Mouse (Mus musculus): ENCODE measurements at regions not wholly inside any gene's neighbourhood (a gene's known extent, or its start where the extent isn't known, plus 50 kb on each side); places are given as distances from the start of the nearest gene placed in this dataset.
"Not testable (repeated sequence)": the region's sequence is repeated elsewhere in the genome, so short reads cannot be mapped to it uniquely, and the experiment has no call there.

GRCm38 (mm10) chr15:16909396-16909795, 180.8 kb downstream of the Cdh9 start:
- no peaks in the 10 kb centered on the region for H3K4me1 ChIP-seq
- ATAC-seq (ENCODE audit: low FRiP score) = no peak
- WGBS = 50% methylated on average over 1 of the region's 1 CpGs
- H3K36me3 ChIP-seq (replicated peaks) = no peaks in the 10 kb centered on the region
- no peaks in the 10 kb centered on the region for H3K27me3 ChIP-seq
- no peak overlapping the region for H3K9ac ChIP-seq
- H3K4me2 ChIP-seq = no peak overlapping the region
- H3K4me3 ChIP-seq (replicated peaks) = no peak overlapping the region
- no peaks in the 10 kb centered on the region for H3K9me3 ChIP-seq
- H3K27ac ChIP-seq = no peak overlapping the region

DNA sequence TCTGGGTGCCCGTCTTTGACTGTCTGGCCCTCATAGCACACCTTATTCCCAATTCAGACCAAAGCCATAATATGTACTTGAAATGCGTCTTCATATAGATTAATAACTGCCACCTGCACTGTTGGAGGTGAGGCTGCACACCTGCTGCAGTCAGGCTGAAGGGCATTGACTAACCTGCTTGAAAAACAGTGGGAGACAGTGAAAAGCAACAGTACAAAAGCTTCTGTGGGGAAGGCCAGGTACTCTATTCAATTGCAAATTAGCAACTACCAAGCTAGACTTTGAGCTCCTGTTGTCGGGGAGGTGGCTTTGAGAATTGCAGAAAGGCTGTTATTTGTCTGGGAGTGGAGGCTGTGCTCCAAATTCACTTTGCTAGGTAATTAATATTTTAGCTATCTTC, 181.4 kb downstream of the Cdh9 start:
- H3K27me3 ChIP-seq; H3K36me3 ChIP-seq (replicated peaks); H3K4me3 ChIP-seq (replicated peaks); H3K27ac ChIP-seq; H3K9ac ChIP-seq; H3K9me3 ChIP-seq; ATAC-seq (ENCODE audit: low FRiP score); H3K4me2 ChIP-seq; H3K4me1 ChIP-seq: not testable (repeated sequence)
- WGBS = 65% methylated on average over 3 of the region's 3 CpGs

DNA sequence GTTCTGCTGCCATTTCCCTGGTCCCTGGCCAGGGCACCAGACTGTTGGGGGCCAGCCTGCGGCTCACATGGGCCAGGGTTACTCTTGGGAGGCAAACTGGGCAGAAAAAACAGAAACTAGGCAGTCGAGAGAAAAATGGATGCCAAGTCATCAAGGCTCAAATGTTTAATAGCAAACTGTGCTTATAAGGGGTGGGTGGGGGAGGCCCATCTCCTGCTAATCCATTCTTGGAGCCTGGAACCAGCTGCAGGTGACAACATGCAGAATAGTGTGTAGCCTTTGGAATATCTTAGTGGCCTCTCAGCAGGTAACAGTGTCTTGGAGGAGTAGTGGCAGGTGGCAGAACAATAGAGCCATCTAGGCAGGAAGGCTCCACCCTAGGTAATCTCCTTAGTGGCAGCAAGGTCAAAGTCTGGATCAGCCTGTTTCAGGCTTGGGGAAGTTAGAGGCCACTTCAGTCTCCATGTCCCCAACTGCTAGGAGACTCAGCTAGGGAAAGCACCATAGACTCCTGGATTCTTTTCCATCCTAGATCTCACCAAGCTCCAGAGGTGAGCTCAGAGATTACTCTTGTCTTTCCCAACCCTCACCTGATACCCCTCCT, 186.5 kb downstream of the Cdh9 start:
- H3K4me1 ChIP-seq = no peaks in the 10 kb centered on the region
- no peak overlapping the region for H3K4me3 ChIP-seq (replicated peaks)
- 61% methylated on average over 2 of the region's 2 CpGs for WGBS
- H3K4me2 ChIP-seq = no peak overlapping the region
- no peaks in the 10 kb centered on the region for H3K27me3 ChIP-seq
- H3K27ac ChIP-seq = no peak overlapping the region
- ATAC-seq (ENCODE audit: low FRiP score) = no peak
- H3K36me3 ChIP-seq (replicated peaks) = no peaks in the 10 kb centered on the region
- H3K9ac ChIP-seq = no peak overlapping the region
- no peaks in the 10 kb centered on the region for H3K9me3 ChIP-seq

DNA sequence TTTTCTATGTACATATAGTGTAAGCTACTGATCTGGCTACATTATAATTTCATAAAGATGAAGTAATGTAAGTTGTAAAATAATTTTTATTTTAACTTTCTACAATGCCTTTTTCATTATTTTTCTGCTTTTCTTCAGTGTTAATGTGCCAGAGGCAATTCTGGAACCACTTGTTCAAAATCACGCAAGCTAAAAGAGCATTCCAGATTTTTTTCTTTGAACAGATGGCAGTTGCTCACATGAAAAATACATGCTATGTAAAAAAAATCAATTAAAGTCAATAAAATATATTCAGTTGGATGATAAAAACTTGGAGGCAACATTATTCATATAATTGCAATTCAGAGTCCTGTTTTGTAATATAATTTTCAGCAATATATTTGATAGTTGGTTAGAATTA, 194.7 kb downstream of the Cdh9 start:
- Histone ChIP-seq H3K9ac (no peak overlapping the region), H3K4me2 (no peak overlapping the region), H3K36me3 (replicated peaks) (no peaks in the 10 kb centered on the region), H3K4me1 (no peaks in the 10 kb centered on the region), H3K4me3 (replicated peaks) (no peak overlapping the region), H3K27ac (no peak overlapping the region), H3K27me3 (no peaks in the 10 kb centered on the region), H3K9me3 (no peaks in the 10 kb centered on the region)
- 83% methylated on average over 1 of the region's 1 CpGs for WGBS
- no peak for ATAC-seq (ENCODE audit: low FRiP score)

- H3K36me3 ChIP-seq (replicated peaks) = no peaks in the 10 kb centered on the region
- no peaks in the 10 kb centered on the region for H3K4me1 ChIP-seq
- no peak overlapping the region for H3K27ac ChIP-seq
- no peak overlapping the region for H3K9ac ChIP-seq
- ATAC-seq (ENCODE audit: low FRiP score) = no peak
- 90% methylated on average over 2 of the region's 2 CpGs for WGBS
- no peaks in the 10 kb centered on the region for H3K27me3 ChIP-seq
- no peak overlapping the region for H3K4me3 ChIP-seq (replicated peaks)
- H3K9me3 ChIP-seq = no peaks in the 10 kb centered on the region
- no peak overlapping the region for H3K4me2 ChIP-seq
Measured at GRCm38 (mm10) chr15:16933137-16933677, 204.7 kb downstream of the Cdh9 start.

DNA sequence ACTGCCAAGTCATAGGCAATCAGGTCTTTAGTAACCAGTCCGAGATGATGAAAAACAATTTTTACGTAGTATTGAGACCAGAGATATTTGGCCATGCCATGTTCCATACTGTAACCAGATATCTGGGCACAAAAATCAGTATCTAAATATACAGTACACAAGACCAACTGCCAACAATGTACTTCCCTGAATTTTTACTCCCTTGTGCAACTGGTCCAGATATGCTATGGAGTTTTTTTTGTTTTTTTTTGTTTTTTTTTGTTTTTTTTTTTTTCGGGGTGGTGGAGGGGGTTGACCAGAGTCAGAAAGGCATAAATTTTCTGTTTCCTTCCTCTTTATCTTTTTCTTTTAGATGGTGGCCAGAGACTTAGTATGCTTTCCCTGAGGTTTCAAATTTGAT, 205.9 kb downstream of the Cdh9 start:
- H3K9me3 ChIP-seq = no peaks in the 10 kb centered on the region
- no peak overlapping the region for H3K27ac ChIP-seq
- WGBS = 92% methylated on average over 3 of the region's 3 CpGs
- ATAC-seq (ENCODE audit: low FRiP score) = no peak
- no peak overlapping the region for H3K9ac ChIP-seq
- H3K4me2 ChIP-seq = no peak overlapping the region
- H3K36me3 ChIP-seq (replicated peaks) = no peaks in the 10 kb centered on the region
- H3K4me3 ChIP-seq (replicated peaks) = no peak overlapping the region
- no peaks in the 10 kb centered on the region for H3K4me1 ChIP-seq
- no peaks in the 10 kb centered on the region for H3K27me3 ChIP-seq

GRCm38 (mm10) chr15:16975821-16976220, 247.3 kb downstream of the Cdh9 start:
- H3K9ac ChIP-seq; H3K27ac ChIP-seq; H3K36me3 ChIP-seq (replicated peaks); H3K4me1 ChIP-seq; H3K27me3 ChIP-seq; H3K4me3 ChIP-seq (replicated peaks); ATAC-seq (ENCODE audit: low FRiP score); H3K4me2 ChIP-seq; H3K9me3 ChIP-seq: not testable (repeated sequence)
- WGBS = 87% methylated on average over 4 of the region's 4 CpGs

- ATAC-seq (ENCODE audit: low FRiP score) = no peak
- H3K4me2 ChIP-seq = no peak overlapping the region
- no peak overlapping the region for H3K4me3 ChIP-seq (replicated peaks)
- H3K9ac ChIP-seq = no peak overlapping the region
- no peaks in the 10 kb centered on the region for H3K4me1 ChIP-seq
- H3K27ac ChIP-seq = no peak overlapping the region
- WGBS = 15% methylated on average over 1 of the region's 1 CpGs
- H3K27me3 ChIP-seq = no peaks in the 10 kb centered on the region
- H3K36me3 ChIP-seq (replicated peaks) = no peaks in the 10 kb centered on the region
- H3K9me3 ChIP-seq = no peaks in the 10 kb centered on the region
Measured at GRCm38 (mm10) chr15:16990848-16991247, 262.3 kb downstream of the Cdh9 start.

- Histone ChIP-seq H3K9me3 (no peaks in the 10 kb centered on the region), H3K36me3 (replicated peaks) (no peaks in the 10 kb centered on the region), H3K4me3 (replicated peaks) (no peak overlapping the region), H3K27me3 (no peaks in the 10 kb centered on the region), H3K9ac (no peak overlapping the region), H3K27ac (no peak overlapping the region), H3K4me1 (no peaks in the 10 kb centered on the region), H3K4me2 (no peak overlapping the region)
- WGBS = 81% methylated on average over 1 of the region's 1 CpGs
- no peak for ATAC-seq (ENCODE audit: low FRiP score)
Measured at GRCm38 (mm10) chr15:16995667-16996066, 267.1 kb downstream of the Cdh9 start.

DNA sequence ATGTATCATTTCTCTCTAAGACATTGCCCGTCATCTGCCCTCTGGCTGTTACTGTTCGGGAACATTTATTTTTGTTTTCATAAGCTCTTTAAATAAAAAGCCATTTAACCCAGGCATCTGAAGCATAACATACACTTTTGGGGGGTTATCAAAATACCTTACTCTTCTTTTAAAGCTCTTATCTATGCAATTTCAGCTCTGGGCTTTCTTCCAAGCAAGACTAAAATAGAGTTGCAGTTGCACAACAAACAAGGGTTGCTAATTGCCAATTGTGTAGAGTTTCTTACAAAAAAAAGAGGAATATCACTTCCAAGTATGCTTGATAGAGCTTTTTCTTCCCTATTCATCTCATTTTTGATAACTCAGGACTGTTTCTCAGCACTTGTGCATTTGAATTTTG, 277.6 kb downstream of the Cdh9 start:
- Histone ChIP-seq H3K4me1 (no peaks in the 10 kb centered on the region), H3K9ac (no peak overlapping the region), H3K4me3 (replicated peaks) (no peak overlapping the region), H3K9me3 (no peaks in the 10 kb centered on the region), H3K4me2 (no peak overlapping the region), H3K36me3 (replicated peaks) (no peaks in the 10 kb centered on the region), H3K27me3 (no peaks in the 10 kb centered on the region), H3K27ac (no peak overlapping the region)
- no peak for ATAC-seq (ENCODE audit: low FRiP score)
- 91% methylated on average over 2 of the region's 2 CpGs for WGBS

DNA sequence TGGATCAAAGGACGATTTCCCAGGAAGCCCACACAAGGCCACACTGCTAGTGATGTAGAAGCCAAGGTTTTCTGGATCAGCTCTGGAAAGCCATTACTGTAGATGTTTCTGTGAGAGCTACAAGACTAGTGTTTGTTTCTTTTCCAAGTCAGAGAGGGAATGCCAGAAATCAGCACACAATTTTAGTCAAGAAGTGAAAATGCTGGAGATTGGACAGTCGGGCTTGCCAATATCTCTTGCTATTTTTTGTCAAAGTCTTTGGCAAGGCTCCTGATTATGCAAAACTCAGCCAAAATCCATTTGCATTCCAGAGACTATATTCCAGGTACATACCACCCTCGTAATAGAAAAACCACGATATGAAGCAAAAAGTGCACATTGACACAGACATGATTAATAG, 279.3 kb downstream of the Cdh9 start:
- Histone ChIP-seq H3K4me2 (no peak overlapping the region), H3K36me3 (replicated peaks) (no peaks in the 10 kb centered on the region), H3K4me1 (no peaks in the 10 kb centered on the region), H3K4me3 (replicated peaks) (no peak overlapping the region), H3K27me3 (no peaks in the 10 kb centered on the region), H3K9me3 (no peaks in the 10 kb centered on the region), H3K9ac (no peak overlapping the region), H3K27ac (no peak overlapping the region)
- ATAC-seq (ENCODE audit: low FRiP score) = no peak
- WGBS = 90% methylated on average over 4 of the region's 4 CpGs

- Histone ChIP-seq H3K36me3 (replicated peaks) (no peaks in the 10 kb centered on the region), H3K9ac (no peak overlapping the region), H3K4me1 (no peaks in the 10 kb centered on the region), H3K4me2 (no peak overlapping the region), H3K9me3 (no peaks in the 10 kb centered on the region), H3K27me3 (no peaks in the 10 kb centered on the region), H3K4me3 (replicated peaks) (no peak overlapping the region), H3K27ac (no peak overlapping the region)
- WGBS = 24% methylated on average over 2 of the region's 2 CpGs
- ATAC-seq (ENCODE audit: low FRiP score) = no peak
Measured at GRCm38 (mm10) chr15:17048867-17049628, 320.5 kb downstream of the Cdh9 start.

- Histone ChIP-seq H3K27ac (no peak overlapping the region), H3K4me2 (no peak overlapping the region), H3K4me3 (replicated peaks) (no peak overlapping the region), H3K4me1 (no peaks in the 10 kb centered on the region), H3K9me3 (no peaks in the 10 kb centered on the region), H3K27me3 (no peaks in the 10 kb centered on the region), H3K9ac (no peak overlapping the region), H3K36me3 (replicated peaks) (no peaks in the 10 kb centered on the region)
- 79% methylated on average over 4 of the region's 4 CpGs for WGBS
- ATAC-seq (ENCODE audit: low FRiP score) = no peak
Measured at GRCm38 (mm10) chr15:17069772-17070171, 341.2 kb downstream of the Cdh9 start.

Data from forebrain, embryonic 12.5 days (tissue).